Mouse (Mus musculus) retina, embryonic 14.5 days (tissue): ENCODE measurements at regions not wholly inside any gene's neighbourhood (a gene's known extent, or its start where the extent isn't known, plus 50 kb on each side); places are given as distances from the start of the nearest gene placed in this dataset.
A peak's percentile ranks its signal among the peaks of the same experiment; 100 is the strongest.
"Not testable (repeated sequence)": the region's sequence is repeated elsewhere in the genome, so short reads cannot be mapped to it uniquely, and the experiment has no call there.

Experiments used
- DNase-seq: peaks from one replicate; pipeline ENCODE4 v3.0.0-alpha.2; 2015; ENCODE audit warnings: low spot score

DNA sequence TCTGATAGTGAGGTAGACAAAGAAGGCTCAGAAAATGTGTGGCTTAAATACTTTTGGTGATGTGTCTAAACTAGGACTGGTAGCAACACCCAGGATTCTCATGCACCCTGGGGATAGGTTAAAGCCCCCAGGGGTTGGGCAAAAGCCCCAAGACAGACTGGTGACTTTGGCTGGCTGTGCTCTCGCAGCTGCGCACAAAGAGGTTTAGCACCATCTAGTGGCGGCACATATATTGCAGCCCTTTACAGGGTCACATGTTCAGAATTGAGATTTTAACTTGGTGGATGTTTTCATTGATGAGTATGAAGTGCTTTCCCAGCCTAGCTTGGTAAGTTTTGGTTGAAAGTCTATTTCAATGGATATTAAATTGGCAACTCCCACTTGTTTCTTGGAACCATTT is 167.3 kb downstream of the Gm44 start:
- DNase-seq, result peak; percentile 12

DNA sequence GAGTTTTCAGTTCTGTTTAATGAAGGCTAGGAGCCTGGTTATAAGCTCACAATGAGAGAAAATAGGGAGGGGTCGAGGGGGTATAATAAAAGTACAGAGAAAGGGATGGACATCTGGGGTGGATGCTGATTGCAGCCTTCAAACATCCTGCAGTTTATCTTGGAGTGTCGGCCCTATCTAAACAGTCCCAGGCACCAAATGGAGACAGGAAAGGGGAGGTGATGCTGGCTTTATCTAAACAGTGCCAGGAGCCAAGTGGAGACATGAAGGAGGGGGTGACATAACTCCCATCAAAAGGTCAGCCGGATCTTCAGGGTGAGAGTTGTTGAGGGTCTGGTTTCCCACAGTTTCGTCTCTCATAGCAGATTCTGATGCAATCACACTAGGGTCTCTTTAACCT is 193.2 kb downstream of the Gm44 start:
- not testable (repeated sequence) for DNase-seq
